Mouse (Mus musculus) thymus, postnatal 10 days (tissue): Measurements from ENCODE around the gene Lims1.
"Not testable (repeated sequence)": the region's sequence is repeated elsewhere in the genome, so short reads cannot be mapped to it uniquely, and the experiment has no call there.

Experiments used
- DNase-seq, 2 experiments: peaks; one replicate each; pipeline ENCODE4 v3.0.0; 2021; ENCODE audit warnings: low spot score in 2 of 2

Lims1 gene

DNA sequence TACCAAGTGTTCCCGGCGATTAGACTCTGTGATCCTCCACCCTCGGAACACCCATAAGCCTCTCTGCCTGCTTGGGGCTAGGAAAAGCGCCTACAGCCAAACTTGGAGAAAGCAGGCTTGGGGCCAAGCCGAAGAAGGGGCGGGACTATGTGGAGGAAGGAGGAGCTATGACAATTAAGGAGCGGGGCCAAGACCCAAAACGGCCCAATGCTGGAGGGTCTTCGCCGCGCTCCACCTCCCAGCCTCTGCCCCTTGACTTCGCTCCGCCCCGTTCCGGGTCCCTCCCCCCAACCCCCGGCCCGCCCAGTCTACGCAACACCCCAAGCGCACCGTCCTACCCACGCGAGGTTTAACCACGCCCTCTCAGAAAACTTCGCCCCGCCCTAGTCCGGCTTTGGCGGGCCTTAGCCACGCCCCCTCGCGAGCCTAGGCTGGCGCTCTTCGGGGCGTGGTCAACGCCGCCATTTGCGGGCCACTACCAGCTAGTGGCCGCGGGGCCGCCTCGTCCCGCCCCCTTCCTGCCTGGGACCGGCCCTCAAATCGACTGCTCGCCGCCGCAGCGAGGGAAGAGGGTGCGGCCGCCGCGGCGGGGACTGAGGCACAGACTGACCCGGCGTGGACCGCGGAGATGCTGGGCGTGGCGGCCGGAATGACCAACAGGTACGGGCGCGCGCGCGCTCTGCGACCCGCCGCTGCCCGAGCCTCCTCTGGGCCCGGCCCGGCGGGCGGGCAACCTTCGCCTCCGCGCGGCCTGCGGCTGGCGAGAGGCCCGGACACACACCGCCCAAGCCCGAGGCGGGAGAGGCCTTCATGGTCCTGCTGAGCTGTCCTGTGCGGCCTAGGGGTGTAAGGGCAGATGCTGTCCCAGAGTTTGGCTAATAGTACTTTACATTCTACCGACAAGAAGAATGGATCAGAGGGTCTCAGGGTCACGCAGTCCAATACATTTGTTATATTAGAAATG, at the start of gene Lims1:
Gene Lims1 (plus strand): TSS at position 439 of the 964 bp plus-strand sequence.
- peak; percentile 91 to 96 for DNase-seq

GRCm38 (mm10) chr10:58282238-58282637, 41.0 kb upstream of the Lims1 start:
- DNase-seq, result no peak

- no peak for DNase-seq
Observed at GRCm38 (mm10) chr10:58290742-58291141, 32.5 kb upstream of the Lims1 start.

DNA sequence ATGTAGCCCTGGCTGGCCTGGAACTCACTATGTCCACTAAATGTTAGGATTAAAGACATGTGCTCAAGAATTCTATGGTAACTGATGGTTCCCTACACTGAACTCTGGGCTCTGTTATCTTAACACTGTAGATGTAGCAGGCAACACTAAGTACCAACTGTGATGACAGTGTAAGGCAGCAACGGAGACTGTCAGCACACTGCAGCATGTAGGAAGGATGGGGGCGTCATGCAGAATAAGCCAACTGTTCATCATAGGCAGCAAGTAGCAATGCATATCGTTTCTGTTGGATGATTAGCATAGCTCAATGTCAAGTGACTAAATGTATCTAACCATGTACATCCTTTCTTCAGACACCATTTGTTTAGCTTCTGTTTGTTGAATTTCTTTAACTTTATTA, 29.0 kb upstream of the Lims1 start:
- DNase-seq, result no peak

GRCm38 (mm10) chr10:58295605-58296004, 27.7 kb upstream of the Lims1 start:
- DNase-seq, result no peak

DNA sequence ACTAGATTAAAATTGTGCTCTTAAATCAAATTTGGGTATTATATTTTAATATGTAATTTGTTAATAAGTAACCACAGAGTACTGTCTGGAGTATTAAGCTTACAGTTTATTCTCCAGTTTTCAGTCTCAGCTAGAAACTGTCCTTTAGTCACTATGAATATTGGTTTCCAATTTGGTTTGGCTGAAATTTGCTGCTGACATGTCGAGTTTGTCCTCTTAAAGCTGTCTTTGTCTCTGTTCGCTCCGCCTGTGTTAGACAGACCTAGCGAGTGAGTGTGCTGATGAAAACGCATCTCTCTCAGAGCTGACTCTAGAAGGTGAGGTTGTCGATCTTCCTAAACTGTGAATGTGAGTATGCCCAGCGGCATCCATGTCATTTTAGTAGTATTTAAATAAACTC, 18.3 kb upstream of the Lims1 start:
- no peak for DNase-seq

DNA sequence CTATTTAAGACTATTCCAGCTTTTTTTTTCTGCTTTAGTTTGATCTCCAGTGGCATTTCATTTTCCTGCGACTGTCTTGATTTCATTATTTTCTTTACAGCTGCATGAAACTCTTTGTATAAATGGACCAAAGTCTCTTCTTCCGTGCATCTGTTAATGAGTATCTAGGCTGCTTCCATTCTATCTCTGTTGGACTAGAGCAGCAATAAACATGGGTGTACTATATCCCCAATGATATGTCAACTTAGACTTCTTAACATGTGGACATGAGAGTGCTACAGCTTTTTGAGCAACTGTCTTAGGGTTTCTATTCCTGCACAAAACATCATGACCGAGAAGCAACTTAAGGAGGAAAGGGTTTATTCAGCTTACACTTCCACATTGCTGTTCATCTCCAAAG, 16.4 kb upstream of the Lims1 start:
- DNase-seq, result no peak

GRCm38 (mm10) chr10:58310791-58311190, 12.5 kb upstream of the Lims1 start:
- no peak for DNase-seq

DNA sequence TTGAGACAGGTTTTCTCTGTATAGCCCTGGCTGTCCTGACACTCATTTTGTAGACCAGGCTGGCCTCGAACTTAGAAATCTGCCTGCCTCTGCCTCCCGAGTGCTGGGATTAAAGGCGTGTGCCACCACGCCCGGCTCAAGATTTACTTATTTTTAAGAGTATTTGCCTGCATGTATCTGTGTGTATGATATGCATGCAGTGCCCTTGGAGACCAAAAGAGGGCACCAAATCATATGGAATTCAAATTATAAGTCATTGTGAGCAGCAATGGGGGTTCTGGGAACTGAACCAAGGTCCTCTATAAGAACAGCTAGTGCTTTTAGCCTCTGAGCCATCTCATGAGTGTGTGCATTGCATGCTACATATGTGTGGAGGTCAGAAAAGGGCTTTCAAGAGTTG, 10.4 kb upstream of the Lims1 start:
- DNase-seq, result no peak

DNA sequence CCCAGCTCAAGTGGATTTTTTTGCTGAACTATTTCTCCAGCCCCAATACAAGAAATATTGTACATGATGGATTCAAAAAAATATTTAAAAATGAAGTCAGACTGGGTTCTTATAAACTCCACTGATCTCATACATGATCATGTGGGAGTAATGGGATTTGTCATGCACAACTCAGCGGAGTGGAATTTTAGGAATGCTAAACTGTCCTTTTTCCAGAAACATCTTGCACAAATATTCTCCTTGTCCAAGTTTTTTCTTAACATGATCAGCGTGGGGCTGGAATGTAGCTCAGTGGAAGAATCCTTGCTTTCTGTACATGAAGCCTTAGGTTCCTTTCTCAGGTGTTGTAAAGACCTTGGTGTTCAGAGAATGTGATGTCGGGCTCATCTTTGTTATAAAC, 2.4 kb upstream of the Lims1 start:
- DNase-seq, result no peak

DNA sequence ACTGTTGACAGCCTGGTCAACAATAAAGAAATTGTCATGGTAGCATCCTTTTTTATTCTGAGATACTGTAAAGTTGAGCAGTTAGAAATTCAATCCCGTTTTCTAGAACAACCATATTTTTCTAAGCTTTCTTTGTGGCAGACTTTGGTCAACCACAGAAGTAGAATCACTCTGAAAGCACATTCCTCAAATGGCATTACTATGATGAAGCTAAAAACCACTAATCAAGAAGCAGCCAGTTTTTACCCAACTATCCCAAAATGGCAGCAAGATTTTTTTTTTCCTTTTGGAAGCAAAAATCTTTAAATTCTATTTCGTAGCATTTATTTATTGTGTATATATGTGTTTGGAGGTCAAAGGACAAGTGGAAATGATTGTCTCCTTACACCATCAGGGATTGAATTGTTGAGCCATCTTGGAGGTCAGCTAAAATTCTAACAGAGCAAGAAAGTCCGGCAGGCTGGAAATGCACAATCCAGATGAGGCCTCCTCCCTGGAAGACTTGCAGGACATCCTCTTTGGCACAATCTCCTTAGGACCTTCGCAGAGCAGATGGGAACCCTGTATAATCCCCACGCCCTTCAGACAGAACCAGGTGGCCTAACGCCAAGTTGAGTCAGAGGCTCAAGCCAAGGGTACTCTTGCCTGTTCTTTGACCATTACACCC, 772 bp upstream of the Lims1 start:
- DNase-seq, result no peak

DNA sequence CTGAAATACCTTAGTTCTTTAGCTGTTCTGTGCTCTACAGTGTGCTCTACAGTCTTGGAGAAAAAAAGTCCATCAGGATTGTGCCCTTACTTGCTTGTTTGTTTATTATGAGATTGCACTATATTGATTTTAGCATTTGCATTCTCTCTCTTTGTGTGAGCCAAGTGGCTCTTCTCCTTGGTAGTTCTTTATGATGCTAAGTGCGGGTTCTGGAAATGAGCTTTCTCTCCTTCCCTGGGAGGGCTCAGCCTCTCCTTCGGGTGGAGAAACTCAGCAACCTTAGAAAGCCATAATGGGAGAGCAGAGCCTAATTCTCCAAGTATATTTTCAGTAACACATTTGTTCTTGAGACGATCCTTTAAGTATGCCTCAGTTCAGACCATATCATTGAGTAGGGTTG, 3.0 kb downstream of the Lims1 start:
- no peak for DNase-seq

GRCm38 (mm10) chr10:58327836-58328235, 4.6 kb downstream of the Lims1 start:
- DNase-seq, result not testable (repeated sequence)

GRCm38 (mm10) chr10:58328517-58329108, 5.3 kb downstream of the Lims1 start:
- no peak for DNase-seq

DNA sequence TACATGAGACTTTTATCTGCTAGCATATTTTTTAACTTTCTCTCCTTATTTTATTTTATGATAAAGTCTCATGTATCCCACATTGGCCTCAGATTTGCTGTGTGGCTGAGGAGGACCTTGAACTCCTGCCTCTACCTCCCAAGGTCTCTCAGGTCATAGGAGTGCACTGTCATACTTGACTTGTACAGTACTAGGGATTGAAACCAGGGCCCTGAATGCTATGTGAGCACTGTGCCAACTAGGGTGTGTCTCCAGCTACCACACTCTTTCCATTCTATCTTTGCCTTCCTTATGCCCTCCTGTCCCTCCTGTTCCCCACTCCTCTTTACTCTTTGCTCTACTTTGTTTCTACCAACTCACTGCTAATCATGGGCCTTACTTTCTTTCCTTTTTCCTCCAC, 7.4 kb downstream of the Lims1 start:
- no peak for DNase-seq

DNA sequence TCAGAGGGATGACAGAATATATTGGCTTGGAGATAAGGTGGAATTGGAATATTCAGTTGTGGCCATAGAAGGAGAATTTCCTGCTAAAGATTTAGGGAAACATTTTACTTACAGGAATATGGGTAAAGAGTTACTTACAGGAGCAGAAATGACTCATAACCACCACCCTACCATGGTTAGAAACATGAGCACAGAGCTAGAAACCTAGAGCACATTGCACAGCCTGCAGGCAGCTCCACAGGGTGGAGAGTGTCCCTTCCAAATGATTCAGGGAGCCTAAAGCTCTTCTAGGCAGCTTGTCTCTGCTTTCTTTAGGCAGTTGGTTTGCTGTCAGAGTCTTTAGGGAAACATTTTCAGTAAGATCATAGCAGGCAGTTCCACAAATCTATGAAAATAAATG, 8.5 kb downstream of the Lims1 start:
- DNase-seq, result no peak

DNA sequence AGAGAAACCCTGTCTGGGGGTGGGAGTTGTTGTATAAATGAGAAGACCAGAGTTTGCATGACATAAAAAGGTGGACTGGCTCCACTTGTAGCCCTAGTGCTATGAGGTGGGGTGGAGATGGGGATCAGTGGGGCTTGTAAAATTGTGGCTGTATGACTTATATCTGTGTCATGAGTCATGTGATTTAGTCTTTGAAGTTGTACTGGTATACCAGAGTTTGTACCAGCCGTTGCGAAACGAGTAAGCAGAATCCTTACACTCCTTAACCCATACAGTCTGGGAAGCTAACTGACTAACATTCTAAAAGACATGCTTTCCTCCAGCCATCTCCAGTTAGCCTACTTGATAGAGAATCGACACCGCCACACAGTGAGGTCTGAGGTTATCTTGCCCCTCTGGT, 10.1 kb downstream of the Lims1 start:
- DNase-seq, result no peak

DNA sequence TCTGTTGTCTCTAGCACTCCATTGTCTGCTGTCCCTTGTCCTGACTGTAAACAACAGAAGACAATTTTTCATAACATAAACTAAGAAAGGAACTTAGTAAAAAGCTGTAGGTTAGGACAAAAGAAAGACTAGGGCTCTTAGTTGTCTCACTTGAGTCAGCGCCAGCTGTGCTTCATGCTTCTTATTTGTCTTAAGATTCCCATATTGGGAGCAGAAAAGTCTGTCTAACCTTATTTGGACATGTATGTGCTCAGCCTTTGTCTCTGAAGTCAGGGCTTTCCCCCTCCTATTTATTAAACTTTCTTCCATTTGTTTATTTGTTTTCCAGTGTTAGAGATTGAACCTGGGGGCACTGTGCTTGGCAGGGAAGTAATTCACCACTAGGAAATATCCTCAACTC, 12.9 kb downstream of the Lims1 start:
- no peak for DNase-seq

DNA sequence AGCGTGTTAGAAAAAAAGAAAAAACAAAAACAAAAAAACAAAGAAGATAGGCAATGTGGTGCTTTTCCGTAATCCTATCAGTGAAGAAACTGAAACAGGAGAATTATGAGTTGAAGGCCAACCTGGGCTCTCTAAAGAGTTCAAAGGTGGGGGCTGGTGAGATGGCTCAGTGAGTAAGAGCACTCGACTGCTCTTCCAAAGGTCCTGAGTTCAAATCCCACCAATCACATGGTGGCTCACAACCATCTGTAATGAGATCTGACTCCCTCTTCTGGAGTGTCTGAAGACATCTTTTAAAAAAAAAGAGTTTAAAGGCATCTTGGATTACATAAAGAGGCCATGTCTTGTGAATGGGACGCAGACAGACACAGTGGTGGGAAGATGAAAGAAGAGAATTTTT, 13.8 kb downstream of the Lims1 start:
- not testable (repeated sequence) for DNase-seq

GRCm38 (mm10) chr10:58338590-58338989, 15.3 kb downstream of the Lims1 start:
- no peak for DNase-seq

GRCm38 (mm10) chr10:58341685-58342084, 18.4 kb downstream of the Lims1 start:
- DNase-seq, result no peak

- DNase-seq, result no peak
Observed at GRCm38 (mm10) chr10:58342199-58342598, 18.9 kb downstream of the Lims1 start.

DNA sequence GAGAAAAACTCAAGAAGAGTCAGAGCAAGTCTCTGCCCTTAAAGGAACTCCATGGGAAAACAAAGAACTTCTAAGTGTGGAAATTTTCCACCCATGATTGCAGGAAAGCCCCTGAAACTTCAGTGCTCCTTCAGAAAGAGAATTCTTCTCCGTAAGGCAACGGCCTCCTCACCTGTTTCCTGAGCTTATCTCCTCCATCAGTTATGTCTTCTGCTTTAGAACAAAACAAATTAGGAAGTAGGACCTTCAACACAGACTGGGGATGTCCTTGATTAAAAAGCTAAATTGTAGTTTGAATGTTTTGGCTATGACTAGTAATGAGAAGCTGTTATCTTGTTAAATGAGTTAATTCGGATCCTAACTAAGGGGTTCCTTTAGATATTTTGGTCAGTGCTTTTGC, 20.3 kb downstream of the Lims1 start:
- no peak for DNase-seq
